Mouse (Mus musculus) adrenal gland, postnatal 14 days (tissue): Measurements from ENCODE around the gene Rasl11b. TPM values are rescaled to one million over a fixed set of nuclear protein-coding genes. Genes with fewer than 3 reads are reported as not detected.

Source experiments
- total RNA-seq: library from RNA; stranded (reverse); gene quantifications from 2 replicates; pipeline ENCODE4 v1.2.3, GENCODE M21; 2021

Rasl11b gene
- total RNA-seq, 1 experiment from 2014 or later: 16.0 TPM

Other genes with a start within 250 kb of the Rasl11b start
- gene Usp46, start 126.9 kb upstream of the Rasl11b start, total RNA-seq: 29.8 and 32.3 TPM in 2 replicates